Mouse (Mus musculus): ENCODE measurements at regions not wholly inside any gene's neighbourhood (a gene's known extent, or its start where the extent isn't known, plus 50 kb on each side); places are given as distances from the start of the nearest gene placed in this dataset.

DNA sequence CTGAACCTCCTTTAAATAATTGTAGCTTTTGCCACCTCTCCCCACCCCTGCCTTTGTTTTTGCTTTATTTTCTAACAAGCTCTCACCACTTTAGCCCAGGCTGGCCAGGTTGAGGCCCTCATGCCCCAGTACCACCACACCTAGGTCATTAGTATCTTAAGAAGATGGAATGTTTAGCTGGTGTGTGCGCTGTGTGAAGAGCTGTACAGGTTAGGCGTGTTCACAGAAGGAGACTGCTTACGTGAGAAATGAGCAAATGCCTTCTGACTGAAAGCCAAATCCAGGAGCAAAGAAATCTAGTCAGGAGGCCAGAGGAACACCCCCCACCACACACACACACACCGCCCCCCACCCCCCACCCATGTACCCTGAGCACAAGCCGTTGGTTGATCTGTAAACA, 303.4 kb downstream of the Klf5 start:
- H3K27me3 ChIP-seq (replicated peaks), result no peaks in the 10 kb centered on the region
- 70% methylated on average over 5 of the region's 5 CpGs for WGBS
- H3K27ac ChIP-seq, result no peak overlapping the region
- ATAC-seq (ENCODE audit: insufficient read depth, low FRiP score, low read depth), result no peak
- no peak overlapping the region for H3K4me2 ChIP-seq
- H3K4me1 ChIP-seq, result 0 out of 2 replicates have a peak, but pooled peaks cover 3% of the 10 kb centered on the region
- H3K9me3 ChIP-seq, result no peaks in the 10 kb centered on the region
- H3K36me3 ChIP-seq, result no peaks in the 10 kb centered on the region
- no peak overlapping the region for H3K4me3 ChIP-seq (replicated peaks)
- no peak overlapping the region for H3K9ac ChIP-seq

- Histone ChIP-seq H3K27ac (0 out of 2 replicates have a peak overlapping the region, but pooled peaks have one; percentile 4), H3K27me3 (replicated peaks) (no peaks in the 10 kb centered on the region), H3K4me2 (no peak overlapping the region), H3K4me1 (0 out of 2 replicates have a peak, but pooled peaks cover 3% of the 10 kb centered on the region), H3K9ac (no peak overlapping the region), H3K4me3 (replicated peaks) (no peak overlapping the region), H3K36me3 (no peaks in the 10 kb centered on the region), H3K9me3 (no peaks in the 10 kb centered on the region)
- no peak for ATAC-seq (ENCODE audit: insufficient read depth, low FRiP score, low read depth)
- WGBS, result 54% methylated on average over 2 of the region's 2 CpGs
Measured at GRCm38 (mm10) chr14:99603257-99603656, 304.8 kb downstream of the Klf5 start.

DNA sequence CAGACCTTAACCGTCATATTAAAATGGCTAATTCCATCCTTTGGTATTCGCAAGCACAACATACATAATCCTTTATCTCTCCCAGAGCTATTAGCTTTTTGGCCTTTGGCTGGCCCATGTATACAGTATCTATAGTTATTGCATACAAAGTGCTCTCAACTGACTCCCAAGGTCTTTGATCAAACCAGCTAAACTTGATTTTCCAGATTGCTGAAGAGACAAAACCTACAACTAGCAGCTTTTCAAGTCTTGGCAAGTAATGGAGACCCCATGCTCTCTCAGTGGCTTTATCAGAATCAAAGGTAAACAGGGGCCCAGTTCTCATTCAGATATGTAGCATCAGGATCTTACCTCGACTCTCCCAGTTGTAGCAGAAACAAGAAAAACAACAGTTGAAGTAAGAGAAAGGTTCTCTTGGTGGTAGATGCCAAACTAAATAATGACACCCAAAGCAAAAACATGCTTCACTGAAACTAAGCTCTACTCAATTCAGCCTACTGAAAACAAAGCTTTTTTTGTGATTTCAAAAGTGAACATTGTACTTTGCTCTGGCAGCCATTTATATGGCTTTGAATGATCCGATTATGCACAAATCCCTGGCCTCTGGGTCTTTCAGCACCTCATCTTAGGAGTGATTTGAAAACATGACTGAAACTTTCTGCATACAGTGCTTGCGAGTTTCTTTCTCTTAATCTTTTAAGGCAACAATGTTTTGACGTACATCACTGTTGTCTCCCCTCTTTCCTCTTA, 307.0 kb downstream of the Klf5 start:
- 56% methylated on average over 6 of the region's 6 CpGs for WGBS

GRCm38 (mm10) chr14:99609003-99609402, 310.5 kb downstream of the Klf5 start:
- H3K9me3 ChIP-seq, result no peaks in the 10 kb centered on the region
- 87% methylated on average over 2 of the region's 2 CpGs for WGBS
- H3K4me1 ChIP-seq, result 0 out of 2 replicates have a peak, but pooled peaks cover 3% of the 10 kb centered on the region
- H3K9ac ChIP-seq, result no peak overlapping the region
- no peak overlapping the region for H3K27ac ChIP-seq
- H3K36me3 ChIP-seq, result no peaks in the 10 kb centered on the region
- no peak overlapping the region for H3K4me3 ChIP-seq (replicated peaks)
- ATAC-seq (ENCODE audit: insufficient read depth, low FRiP score, low read depth), result no peak
- no peak overlapping the region for H3K4me2 ChIP-seq
- no peaks in the 10 kb centered on the region for H3K27me3 ChIP-seq (replicated peaks)

More for the DNA sequence above, 307.0 kb downstream of the Klf5 start:
- peak overlapping the region; percentile 78 for H3K27ac ChIP-seq
- ATAC-seq (ENCODE audit: insufficient read depth, low FRiP score, low read depth), result peak; percentile 85
- no peak overlapping the region for H3K4me2 ChIP-seq
- H3K36me3 ChIP-seq, result no peaks in the 10 kb centered on the region
- no peak overlapping the region for H3K9ac ChIP-seq
- no peaks in the 10 kb centered on the region for H3K9me3 ChIP-seq
- H3K4me1 ChIP-seq, result 0 out of 2 replicates have a peak, but pooled peaks cover 3% of the 10 kb centered on the region
- H3K4me3 ChIP-seq (replicated peaks), result no peak overlapping the region
- H3K27me3 ChIP-seq (replicated peaks), result no peaks in the 10 kb centered on the region

- Histone ChIP-seq H3K9ac (no peak overlapping the region), H3K4me1 (no peaks in the 10 kb centered on the region), H3K4me3 (replicated peaks) (no peak overlapping the region), H3K27me3 (replicated peaks) (no peaks in the 10 kb centered on the region), H3K4me2 (no peak overlapping the region), H3K27ac (no peak overlapping the region), H3K9me3 (no peaks in the 10 kb centered on the region), H3K36me3 (no peaks in the 10 kb centered on the region)
- WGBS, result 92% methylated on average over 5 of the region's 5 CpGs
- no peak for ATAC-seq (ENCODE audit: insufficient read depth, low FRiP score, low read depth)
Measured at GRCm38 (mm10) chr14:99611435-99611834, 312.9 kb downstream of the Klf5 start.

GRCm38 (mm10) chr14:99612114-99612513, 313.6 kb downstream of the Klf5 start:
- Histone ChIP-seq H3K4me3 (replicated peaks) (no peak overlapping the region), H3K9me3 (no peaks in the 10 kb centered on the region), H3K27ac (no peak overlapping the region), H3K4me1 (no peaks in the 10 kb centered on the region), H3K9ac (no peak overlapping the region), H3K27me3 (replicated peaks) (no peaks in the 10 kb centered on the region), H3K4me2 (no peak overlapping the region), H3K36me3 (no peaks in the 10 kb centered on the region)
- ATAC-seq (ENCODE audit: insufficient read depth, low FRiP score, low read depth), result no peak
- 76% methylated on average over 3 of the region's 3 CpGs for WGBS

- 81% methylated on average over 3 of the region's 3 CpGs for WGBS
- Histone ChIP-seq H3K9ac (no peak overlapping the region), H3K27ac (no peak overlapping the region), H3K4me1 (no peaks in the 10 kb centered on the region), H3K27me3 (replicated peaks) (no peaks in the 10 kb centered on the region), H3K4me3 (replicated peaks) (no peak overlapping the region), H3K4me2 (no peak overlapping the region), H3K9me3 (no peaks in the 10 kb centered on the region), H3K36me3 (no peaks in the 10 kb centered on the region)
- ATAC-seq (ENCODE audit: insufficient read depth, low FRiP score, low read depth), result no peak
Measured at GRCm38 (mm10) chr14:99614748-99615147, 316.3 kb downstream of the Klf5 start.

GRCm38 (mm10) chr14:99616655-99617335, 318.3 kb downstream of the Klf5 start:
- Histone ChIP-seq H3K27ac (peak overlapping the region; percentile 40), H3K9ac (no peak overlapping the region), H3K36me3 (no peaks in the 10 kb centered on the region), H3K4me2 (no peak overlapping the region), H3K9me3 (no peaks in the 10 kb centered on the region), H3K27me3 (replicated peaks) (no peaks in the 10 kb centered on the region), H3K4me3 (replicated peaks) (no peak overlapping the region), H3K4me1 (no peaks in the 10 kb centered on the region)
- ATAC-seq (ENCODE audit: insufficient read depth, low FRiP score, low read depth), result peak; percentile 85
- 37% methylated on average over 7 of the region's 7 CpGs for WGBS

- no peak overlapping the region for H3K9ac ChIP-seq
- no peaks in the 10 kb centered on the region for H3K4me1 ChIP-seq
- H3K4me2 ChIP-seq, result no peak overlapping the region
- WGBS, result 43% methylated on average over 2 of the region's 2 CpGs
- H3K27me3 ChIP-seq (replicated peaks), result no peaks in the 10 kb centered on the region
- no peak for ATAC-seq (ENCODE audit: insufficient read depth, low FRiP score, low read depth)
- H3K27ac ChIP-seq, result peak overlapping the region; percentile 40
- H3K36me3 ChIP-seq, result no peaks in the 10 kb centered on the region
- no peaks in the 10 kb centered on the region for H3K9me3 ChIP-seq
- H3K4me3 ChIP-seq (replicated peaks), result no peak overlapping the region
Measured at GRCm38 (mm10) chr14:99617374-99617773, 318.9 kb downstream of the Klf5 start.

DNA sequence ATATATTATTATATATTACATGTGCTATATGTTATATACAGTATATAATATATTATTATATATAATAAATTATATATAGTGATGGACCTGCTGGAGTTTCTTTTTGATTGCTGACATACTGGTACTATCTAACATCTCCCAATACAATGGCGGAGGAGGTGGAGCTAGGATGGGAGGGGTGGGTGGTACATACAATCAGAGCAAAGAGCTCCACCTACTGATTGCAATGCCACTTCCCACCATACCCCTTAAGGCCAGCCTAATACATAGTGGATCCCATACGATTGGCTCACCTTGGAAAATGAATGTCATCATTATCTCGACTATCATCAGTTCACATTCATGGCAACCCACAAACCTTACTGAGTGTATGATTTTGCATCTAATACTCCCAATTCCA, 323.0 kb downstream of the Klf5 start:
- Histone ChIP-seq H3K4me1 (no peaks in the 10 kb centered on the region; the same call in 1 of the 2 replicates), H3K9ac (no peak overlapping the region), H3K4me2 (no peak overlapping the region), H3K36me3 (no peaks in the 10 kb centered on the region), H3K4me3 (replicated peaks) (no peak overlapping the region), H3K27ac (no peak overlapping the region), H3K9me3 (no peaks in the 10 kb centered on the region), H3K27me3 (replicated peaks) (no peaks in the 10 kb centered on the region)
- WGBS, result 84% methylated on average over 3 of the region's 3 CpGs
- ATAC-seq (ENCODE audit: insufficient read depth, low FRiP score, low read depth), result no peak

DNA sequence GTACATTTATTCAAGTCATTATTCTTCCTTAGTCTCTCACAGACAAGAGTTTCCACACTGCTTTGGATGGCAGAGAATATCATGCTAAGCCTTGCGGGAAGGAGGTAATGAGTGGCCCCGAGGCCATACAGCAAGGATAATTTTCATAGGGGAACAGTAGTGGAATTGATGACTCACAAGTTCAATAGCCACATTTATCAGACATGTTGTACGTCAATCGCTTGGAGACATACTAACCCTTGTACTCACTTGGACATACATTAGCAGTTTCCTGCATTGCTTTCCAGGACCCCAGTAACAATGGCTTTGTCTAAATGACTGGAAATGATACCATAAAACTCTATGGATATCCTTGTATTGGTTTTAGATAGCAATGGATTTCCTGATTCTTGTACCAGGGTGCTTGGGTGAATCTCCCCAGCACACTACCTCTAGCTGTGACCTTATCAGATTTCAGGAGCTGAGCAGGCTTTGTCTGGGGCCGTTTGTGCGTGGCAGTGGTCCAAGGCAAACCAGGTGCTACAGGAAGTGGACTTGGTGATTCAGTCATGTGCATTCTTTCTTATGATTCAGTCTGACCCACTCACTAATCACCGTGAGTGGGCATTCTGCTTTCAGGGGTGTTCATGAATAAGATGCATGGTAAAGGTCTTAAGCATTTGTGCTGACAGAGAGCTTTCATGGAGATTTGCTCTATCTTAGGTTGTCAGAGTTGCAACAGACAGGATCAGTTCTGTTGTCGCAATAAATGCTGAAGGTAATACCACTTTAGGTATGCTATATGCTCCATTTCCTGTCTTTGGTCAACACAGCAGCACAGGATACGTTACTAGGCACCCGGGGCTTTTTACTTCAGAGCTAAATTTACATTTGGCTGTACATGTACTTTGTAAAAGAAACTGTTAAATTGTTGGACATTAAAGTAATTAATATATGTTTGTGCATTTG, 326.2 kb downstream of the Klf5 start:
- WGBS, result 57% methylated on average over 10 of the region's 10 CpGs
- Histone ChIP-seq H3K9me3 (no peaks in the 10 kb centered on the region), H3K4me1 (no peaks in the 10 kb centered on the region; the same call in 1 of the 2 replicates), H3K9ac (no peak overlapping the region), H3K27ac (0 out of 2 replicates have a peak overlapping the region, but pooled peaks have one; percentile 11), H3K4me3 (replicated peaks) (no peak overlapping the region), H3K36me3 (no peaks in the 10 kb centered on the region), H3K4me2 (no peak overlapping the region), H3K27me3 (replicated peaks) (no peaks in the 10 kb centered on the region)
- ATAC-seq (ENCODE audit: insufficient read depth, low FRiP score, low read depth), result no peak; the same call in 1 of the 2 replicates

All from stomach, embryonic 15.5 days (tissue).